Mouse (Mus musculus): Measurements from ENCODE around the gene Supt3. TPM values are rescaled to one million over a fixed set of nuclear protein-coding genes. Genes with fewer than 3 reads are reported as not detected.
A peak's percentile ranks its signal among the peaks of the same experiment; 100 is the strongest.

The Supt3 gene
- polyA plus RNA-seq, 2 experiments, result 10.5 to 21.3 TPM

DNA sequence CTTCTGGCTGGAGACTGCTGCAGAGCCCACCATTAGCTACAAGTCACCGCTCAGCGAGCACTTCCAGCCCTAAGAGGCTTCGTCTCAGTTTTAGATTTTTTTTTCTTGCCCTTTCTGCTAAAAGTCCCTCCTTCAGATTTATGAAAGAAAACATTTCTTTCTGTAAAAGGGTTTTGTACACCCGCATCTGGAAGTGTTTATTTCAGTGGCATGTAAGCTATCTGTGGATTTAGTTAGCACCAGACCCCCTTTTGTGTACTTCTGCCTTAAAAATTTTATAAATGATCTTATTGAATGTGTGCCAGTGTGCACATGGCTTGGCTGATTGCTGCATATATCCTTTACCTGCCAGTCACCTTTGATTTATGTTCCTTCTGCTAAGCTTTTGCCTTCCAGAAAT, 277.6 kb downstream of the Supt3 start:
- peak; percentile 12 for DNase-seq (ENCODE audit: low spot score)
- TF ChIP-seq POLR2A (IDR thresholded peaks at IDR 0.05; ENCODE audit: borderline replicate concordance, extremely low read depth, insufficient read depth, insufficient read length), result no peak

GRCm38 (mm10) chr17:45056894-45057293, 279.9 kb downstream of the Supt3 start:
- no peaks in the 10 kb centered on the region for H3K36me3 ChIP-seq (ENCODE audit: control insufficient read depth, insufficient read depth, low read length)
- peaks cover 27% of the 10 kb centered on the region for H3K4me1 ChIP-seq (ENCODE audit: control insufficient read depth, insufficient read depth, low read length)
- H3K4me3 ChIP-seq (replicated peaks; ENCODE audit: low read length), result no peak overlapping the region
- no peak overlapping the region for H3K9ac ChIP-seq (ENCODE audit: low read depth, low read length, severe bottlenecking)
- no peak overlapping the region for H3K4me2 ChIP-seq (replicated peaks; ENCODE audit: low read depth, low read length, severe bottlenecking)
- no peak for TF ChIP-seq POLR2A (IDR thresholded peaks at IDR 0.05; ENCODE audit: borderline replicate concordance, extremely low read depth, insufficient read depth, insufficient read length)
- H3K9me3 ChIP-seq (ENCODE audit: control insufficient read depth, low read length), result no peaks in the 10 kb centered on the region
- WGBS, result 75% methylated on average over 2 of the region's 2 CpGs
- DNase-seq (ENCODE audit: low spot score) (no peak), ATAC-seq (ENCODE audit: low FRiP score, low read depth) (no peak)
- H3K27me3 ChIP-seq (ENCODE audit: control insufficient read depth, insufficient read depth, low read length), result no peaks in the 10 kb centered on the region
- no peak overlapping the region for H3K27ac ChIP-seq (replicated peaks; ENCODE audit: low read depth, low read length)

More for the DNA sequence above, 277.6 kb downstream of the Supt3 start:
- Histone ChIP-seq H3K4me1 (ENCODE audit: control insufficient read depth, insufficient read depth, low read length) (peaks cover 27% of the 10 kb centered on the region), H3K36me3 (ENCODE audit: control insufficient read depth, insufficient read depth, low read length) (no peaks in the 10 kb centered on the region), H3K9me3 (ENCODE audit: control insufficient read depth, low read length) (no peaks in the 10 kb centered on the region), H3K27me3 (ENCODE audit: control insufficient read depth, insufficient read depth, low read length) (no peaks in the 10 kb centered on the region), H3K4me2 (replicated peaks; ENCODE audit: low read depth, low read length, severe bottlenecking) (0 out of 2 replicates have a peak overlapping the region, but pooled peaks have one; percentile 1), H3K4me3 (replicated peaks; ENCODE audit: low read length) (no peak overlapping the region), H3K27ac (replicated peaks; ENCODE audit: low read depth, low read length) (no peak overlapping the region), H3K9ac (ENCODE audit: low read depth, low read length, severe bottlenecking) (no peak overlapping the region)
- ATAC-seq (ENCODE audit: low FRiP score, low read depth), result no peak
- 30% methylated on average over 4 of the region's 4 CpGs for WGBS

- WGBS, result 89% methylated on average over 6 of the region's 6 CpGs
These were observed 280.8 kb downstream of the Supt3 start for GRCm38 (mm10) chr17:45057780-45058179.

DNA sequence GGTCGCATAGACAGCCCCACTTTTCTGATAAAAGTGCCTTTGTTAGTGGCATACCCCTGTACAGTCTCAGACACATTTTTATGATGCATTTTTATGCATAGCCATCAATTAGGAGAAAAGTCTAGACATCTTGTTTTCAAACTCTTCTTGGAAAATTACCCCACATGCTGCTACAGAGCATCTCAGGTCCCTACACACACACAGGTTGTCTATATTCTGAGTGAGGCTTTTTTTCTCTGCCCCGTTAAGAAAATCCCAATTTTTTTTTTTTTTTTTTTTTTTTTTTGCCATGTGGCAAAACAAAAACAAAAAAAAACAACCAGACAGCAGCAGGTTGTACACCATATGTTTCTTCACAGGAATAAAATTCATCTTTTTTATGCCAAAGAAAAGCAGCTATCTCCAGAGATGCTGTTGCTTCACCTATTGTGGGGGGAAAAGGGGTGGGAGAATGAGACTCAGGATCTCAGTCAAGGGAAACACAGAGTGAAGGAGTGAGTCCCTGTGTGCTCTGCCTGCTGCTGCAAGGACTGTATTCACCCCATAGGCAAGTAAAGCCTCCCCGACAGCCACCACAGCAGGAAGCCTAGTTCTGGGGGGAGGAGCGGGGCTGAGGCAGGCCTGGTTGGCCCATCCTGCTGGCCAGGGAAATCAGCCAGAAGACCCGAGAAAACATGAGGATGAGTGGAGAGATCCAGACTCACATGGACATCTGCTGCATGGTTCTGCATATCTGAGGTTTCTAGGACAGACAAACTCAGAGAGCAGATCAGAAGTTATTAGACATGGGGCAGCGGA, 281.8 kb downstream of the Supt3 start:
- H3K4me3 ChIP-seq (replicated peaks; ENCODE audit: low read length), result no peak overlapping the region
- WGBS, result 55% methylated on average over 6 of the region's 6 CpGs
- H3K4me1 ChIP-seq (ENCODE audit: control insufficient read depth, insufficient read depth, low read length), result peaks cover 25% of the 10 kb centered on the region
- DNase-seq (ENCODE audit: low spot score) (no peak), ATAC-seq (ENCODE audit: low FRiP score, low read depth) (no peak)
- no peak for TF ChIP-seq POLR2A (IDR thresholded peaks at IDR 0.05; ENCODE audit: borderline replicate concordance, extremely low read depth, insufficient read depth, insufficient read length)
- no peaks in the 10 kb centered on the region for H3K36me3 ChIP-seq (ENCODE audit: control insufficient read depth, insufficient read depth, low read length)
- H3K27me3 ChIP-seq (ENCODE audit: control insufficient read depth, insufficient read depth, low read length), result no peaks in the 10 kb centered on the region
- H3K27ac ChIP-seq (replicated peaks; ENCODE audit: low read depth, low read length), result no peak overlapping the region
- no peaks in the 10 kb centered on the region for H3K9me3 ChIP-seq (ENCODE audit: control insufficient read depth, low read length)
- no peak overlapping the region for H3K9ac ChIP-seq (ENCODE audit: low read depth, low read length, severe bottlenecking)
- H3K4me2 ChIP-seq (replicated peaks; ENCODE audit: low read depth, low read length, severe bottlenecking), result no peak overlapping the region

More at GRCm38 (mm10) chr17:45057780-45058179, 280.8 kb downstream of the Supt3 start:
- TF ChIP-seq POLR2A (IDR thresholded peaks at IDR 0.05; ENCODE audit: borderline replicate concordance, extremely low read depth, insufficient read depth, insufficient read length), result no peak
- H3K4me3 ChIP-seq (replicated peaks; ENCODE audit: low read length), result no peak overlapping the region
- no peak overlapping the region for H3K9ac ChIP-seq (ENCODE audit: low read depth, low read length, severe bottlenecking)
- peaks cover 27% of the 10 kb centered on the region for H3K4me1 ChIP-seq (ENCODE audit: control insufficient read depth, insufficient read depth, low read length)
- H3K9me3 ChIP-seq (ENCODE audit: control insufficient read depth, low read length), result no peaks in the 10 kb centered on the region
- H3K4me2 ChIP-seq (replicated peaks; ENCODE audit: low read depth, low read length, severe bottlenecking), result no peak overlapping the region
- no peaks in the 10 kb centered on the region for H3K27me3 ChIP-seq (ENCODE audit: control insufficient read depth, insufficient read depth, low read length)
- DNase-seq (ENCODE audit: low spot score) (no peak), ATAC-seq (ENCODE audit: low FRiP score, low read depth) (no peak)
- no peak overlapping the region for H3K27ac ChIP-seq (replicated peaks; ENCODE audit: low read depth, low read length)
- H3K36me3 ChIP-seq (ENCODE audit: control insufficient read depth, insufficient read depth, low read length), result no peaks in the 10 kb centered on the region

DNA sequence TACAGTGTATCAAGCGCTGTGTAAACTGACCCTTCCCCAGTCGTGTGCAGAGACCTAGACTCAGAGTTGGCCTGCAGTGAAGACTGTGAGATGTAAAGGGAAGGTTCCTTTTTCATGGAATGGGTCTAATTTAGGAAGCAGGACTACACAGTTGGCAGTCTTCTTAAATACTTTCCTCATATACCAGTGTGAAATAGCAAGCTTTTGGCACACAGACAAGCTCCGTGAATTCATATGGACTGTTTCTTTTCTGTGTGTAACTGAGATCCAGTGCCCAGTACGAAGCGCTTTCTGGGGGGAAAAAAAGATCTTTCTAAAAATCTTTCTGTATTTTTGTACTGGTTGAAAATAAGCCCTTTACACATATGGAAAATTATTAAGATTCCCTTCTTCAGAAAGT, 286.8 kb downstream of the Supt3 start:
- no peak overlapping the region for H3K4me3 ChIP-seq (replicated peaks; ENCODE audit: low read length)
- 51% methylated on average over 5 of the region's 5 CpGs for WGBS
- TF ChIP-seq POLR2A (IDR thresholded peaks at IDR 0.05; ENCODE audit: borderline replicate concordance, extremely low read depth, insufficient read depth, insufficient read length), result no peak
- peaks cover 8% of the 10 kb centered on the region; the same call in 1 of the 2 replicates for H3K4me1 ChIP-seq (ENCODE audit: control insufficient read depth, insufficient read depth, low read length)
- no peaks in the 10 kb centered on the region for H3K36me3 ChIP-seq (ENCODE audit: control insufficient read depth, insufficient read depth, low read length)
- H3K27ac ChIP-seq (replicated peaks; ENCODE audit: low read depth, low read length), result no peak overlapping the region; the same call in 1 of the 2 replicates
- H3K9me3 ChIP-seq (ENCODE audit: control insufficient read depth, low read length), result no peaks in the 10 kb centered on the region
- ATAC-seq (ENCODE audit: low FRiP score, low read depth), result no peak
- peak; percentile 60 for DNase-seq (ENCODE audit: low spot score)
- H3K27me3 ChIP-seq (ENCODE audit: control insufficient read depth, insufficient read depth, low read length), result no peaks in the 10 kb centered on the region
- H3K9ac ChIP-seq (ENCODE audit: low read depth, low read length, severe bottlenecking), result no peak overlapping the region
- H3K4me2 ChIP-seq (replicated peaks; ENCODE audit: low read depth, low read length, severe bottlenecking), result no peak overlapping the region
